Mouse (Mus musculus) midbrain, embryonic 13.5 days (tissue): ENCODE data around the gene Glud1. TPM values are rescaled to one million over a fixed set of nuclear protein-coding genes. Genes with fewer than 3 reads are reported as not detected.
"Not testable (repeated sequence)": the region's sequence is repeated elsewhere in the genome, so short reads cannot be mapped to it uniquely, and the experiment has no call there.

Source experiments
- ATAC-seq: fragments of 200-750 bp; cut with Nextera tagmentation; 2 replicates; pipeline ENCODE4 v1.8.0; 2017; ENCODE audit warnings: mild to moderate bottlenecking, moderate TSS enrichment, moderate library complexity
- H3K27ac ChIP-seq: fragments of 300-500 bp; sonication (generic); 2 replicates; pipeline ENCODE4 v1.5.1; 2015; ENCODE audit warnings: inconsistent platforms, mild to moderate bottlenecking, moderate library complexity
- H3K27me3 ChIP-seq: fragments of 300-500 bp; sonication (generic); 2 replicates; pipeline ENCODE4 v1.6.1; 2015; ENCODE audit warnings: mild to moderate bottlenecking, inconsistent platforms
- H3K36me3 ChIP-seq: fragments of 300-500 bp; sonication (generic); 2 replicates; pipeline ENCODE4 v1.6.1; 2015; ENCODE audit warnings: mild to moderate bottlenecking, inconsistent platforms
- H3K4me1 ChIP-seq: fragments of 300-500 bp; sonication (generic); replicated peaks from 2 replicates; pipeline ENCODE4 v1.6.1; 2015; ENCODE audit warnings: inconsistent platforms
- H3K4me2 ChIP-seq: fragments of 300-500 bp; sonication (generic); replicated peaks from 2 replicates; pipeline ENCODE4 v1.6.1; 2015; ENCODE audit warnings: moderate library complexity, mild to moderate bottlenecking, inconsistent platforms
- H3K4me3 ChIP-seq: fragments of 300-500 bp; sonication (generic); replicated peaks from 2 replicates; pipeline ENCODE4 v1.5.1; 2015; ENCODE audit warnings: mild to moderate bottlenecking, inconsistent platforms
- H3K9ac ChIP-seq: fragments of 300-500 bp; sonication (generic); replicated peaks from 2 replicates; pipeline ENCODE4 v1.6.1; 2015; ENCODE audit warnings: mild to moderate bottlenecking, inconsistent platforms
- H3K9me3 ChIP-seq: fragments of 300-500 bp; sonication (generic); 2 replicates; pipeline ENCODE4 v1.6.1; 2016; ENCODE audit warnings: mild to moderate bottlenecking, inconsistent platforms
- WGBS: fragments of 180-500 bp; shearing (Covaris S2); methylation state at CpG from one replicate; pipeline ENCODE4 v1.1.7; 2015; 5-methylcytosine and 5-hydroxymethylcytosine counted together
- polyA plus RNA-seq: library from polyadenylated mRNA; unstranded; fragments of >200 nt; fragmentation: Nextera tagmentation; extraction: Ambion mirVana; gene quantifications from 2 replicates; pipeline ENCODE4 v1.2.1, GENCODE M21; 2015

The Glud1 gene
- polyA plus RNA-seq, 1 experiment from 2014 or later: 91.7 TPM

DNA sequence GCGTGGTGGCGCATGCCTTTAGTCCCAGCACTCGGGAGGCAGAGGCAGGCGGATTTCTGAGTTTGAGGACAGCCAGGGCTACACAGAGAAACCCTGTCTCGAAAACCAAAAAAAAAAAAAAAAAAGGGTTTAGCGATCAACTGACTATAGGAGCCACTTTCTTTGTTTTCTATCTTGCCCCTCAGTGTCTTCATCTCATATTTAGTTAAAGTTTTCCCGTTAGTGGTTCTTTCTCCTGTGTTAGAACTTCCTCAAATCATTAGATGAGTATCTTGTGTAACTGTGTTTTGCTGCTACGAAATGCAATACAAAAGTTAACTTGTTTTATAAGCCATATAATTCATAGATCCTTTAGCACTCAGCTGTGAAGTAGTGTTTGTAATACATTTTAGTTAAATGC is 3.9 kb downstream of the Glud1 start:
- not testable (repeated sequence) for H3K27ac ChIP-seq, H3K9me3 ChIP-seq, H3K4me2 ChIP-seq, H3K36me3 ChIP-seq, H3K4me3 ChIP-seq, H3K9ac ChIP-seq, H3K27me3 ChIP-seq, ATAC-seq
- WGBS: 91% methylated on average over 8 of the region's 8 CpGs
- H3K4me1 ChIP-seq: peaks cover 33% of the 10 kb centered on the region

DNA sequence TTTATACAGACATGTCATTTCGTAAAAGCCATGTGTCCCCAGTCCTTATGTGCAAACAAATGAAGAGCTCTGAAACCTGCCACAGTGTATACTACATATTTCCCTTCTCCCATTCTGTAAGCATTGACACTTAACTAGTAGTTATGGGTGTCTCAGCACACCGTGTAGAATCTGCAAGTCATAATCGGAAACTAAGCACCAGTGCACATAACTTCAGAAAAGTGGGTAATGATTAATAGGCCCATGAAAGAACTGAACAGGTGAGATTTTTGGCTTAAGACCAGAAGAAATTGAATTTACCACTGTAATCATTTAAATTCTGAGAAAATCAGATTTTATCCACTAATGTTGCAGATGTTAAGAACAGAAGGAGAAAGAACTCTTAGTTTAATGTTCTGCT is 4.3 kb downstream of the Glud1 start:
- 94% methylated on average over 3 of the region's 3 CpGs for WGBS
- no peak overlapping the region for H3K4me3 ChIP-seq
- no peaks in the 10 kb centered on the region for H3K9me3 ChIP-seq
- no peak overlapping the region for H3K27ac ChIP-seq
- peaks cover 33% of the 10 kb centered on the region for H3K4me1 ChIP-seq
- no peaks in the 10 kb centered on the region for H3K27me3 ChIP-seq
- peaks cover 10% of the 10 kb centered on the region for H3K36me3 ChIP-seq
- no peak for ATAC-seq
- H3K4me2 ChIP-seq: no peak overlapping the region
- H3K9ac ChIP-seq: no peak overlapping the region

DNA sequence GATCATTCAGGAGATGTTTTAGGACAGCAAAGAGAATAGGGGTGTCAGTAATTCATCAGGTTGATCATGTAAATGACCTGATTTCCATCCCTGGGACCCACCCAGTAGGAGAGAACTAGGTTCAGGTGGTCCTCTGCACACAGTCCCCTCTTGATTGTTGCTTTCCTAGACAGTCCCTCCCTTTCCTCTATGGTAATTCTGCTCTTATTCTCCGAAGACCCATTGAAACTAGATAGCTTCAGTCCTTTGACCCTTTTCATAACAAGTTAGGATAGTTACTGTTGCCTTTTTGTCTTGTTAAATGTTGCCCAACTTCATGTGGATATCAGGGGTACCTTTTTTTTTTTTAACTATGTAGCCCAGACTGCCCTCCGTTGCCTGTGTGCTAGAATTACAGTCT is 5.8 kb downstream of the Glud1 start:
- peaks cover 22% of the 10 kb centered on the region for H3K36me3 ChIP-seq
- H3K4me3 ChIP-seq: no peak overlapping the region
- no peak overlapping the region for H3K4me2 ChIP-seq
- H3K27me3 ChIP-seq: no peaks in the 10 kb centered on the region
- ATAC-seq: no peak
- H3K4me1 ChIP-seq: peaks cover 33% of the 10 kb centered on the region
- H3K9ac ChIP-seq: no peak overlapping the region
- no peak overlapping the region for H3K27ac ChIP-seq
- H3K9me3 ChIP-seq: no peaks in the 10 kb centered on the region
- WGBS: 100% methylated on average over 2 of the region's 2 CpGs

DNA sequence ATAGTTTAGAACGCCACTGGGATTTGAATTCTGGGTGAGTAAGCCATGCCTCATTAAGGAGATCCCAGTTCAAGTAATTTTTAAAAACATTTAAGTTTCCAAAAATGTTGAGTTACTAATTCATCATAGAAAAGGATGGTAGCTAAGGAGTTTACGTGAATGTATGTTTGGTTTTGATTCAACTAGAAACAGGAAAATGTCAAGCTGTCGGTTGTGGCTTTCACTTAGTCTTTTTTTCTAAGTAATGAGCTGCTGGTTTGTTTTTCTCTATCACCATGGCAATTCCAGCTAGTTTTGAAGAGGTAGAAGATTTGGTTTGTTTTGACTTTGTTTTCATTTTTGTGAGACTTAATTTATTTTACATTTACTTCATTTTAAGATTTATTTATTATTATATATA is 6.9 kb downstream of the Glud1 start:
- 93% methylated on average over 3 of the region's 3 CpGs for WGBS
- Histone ChIP-seq H3K9ac (no peak overlapping the region), H3K4me1 (peaks cover 25% of the 10 kb centered on the region), H3K4me3 (no peak overlapping the region), H3K4me2 (no peak overlapping the region), H3K27ac (no peak overlapping the region), H3K9me3 (no peaks in the 10 kb centered on the region), H3K36me3 (peaks cover 25% of the 10 kb centered on the region), H3K27me3 (no peaks in the 10 kb centered on the region)
- no peak for ATAC-seq

DNA sequence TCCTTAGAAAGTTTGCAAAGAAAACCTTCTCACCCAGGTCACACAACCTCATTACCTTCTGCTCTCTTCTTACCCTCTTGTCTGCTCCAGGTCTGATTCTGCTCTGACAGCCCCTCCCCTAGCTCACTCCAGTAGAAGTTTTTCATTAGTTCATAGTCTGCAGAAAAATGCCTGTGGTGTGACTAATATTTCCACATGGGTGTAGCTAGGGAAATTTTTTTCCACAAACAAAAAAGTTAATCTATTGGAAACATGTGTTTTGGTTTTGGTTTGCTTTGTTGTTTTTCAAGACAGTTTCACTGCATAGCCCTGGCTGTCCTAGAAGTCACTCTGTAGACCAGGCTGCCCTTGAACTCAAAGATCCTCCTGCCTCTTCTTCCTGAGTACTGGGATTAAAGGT is 7.6 kb downstream of the Glud1 start:
- peaks cover 31% of the 10 kb centered on the region for H3K36me3 ChIP-seq
- H3K4me1 ChIP-seq: peaks cover 20% of the 10 kb centered on the region
- no peak overlapping the region for H3K4me2 ChIP-seq
- H3K4me3 ChIP-seq: no peak overlapping the region
- ATAC-seq: no peak
- no peak overlapping the region for H3K9ac ChIP-seq
- no peaks in the 10 kb centered on the region for H3K9me3 ChIP-seq
- no peaks in the 10 kb centered on the region for H3K27me3 ChIP-seq
- no peak overlapping the region for H3K27ac ChIP-seq

DNA sequence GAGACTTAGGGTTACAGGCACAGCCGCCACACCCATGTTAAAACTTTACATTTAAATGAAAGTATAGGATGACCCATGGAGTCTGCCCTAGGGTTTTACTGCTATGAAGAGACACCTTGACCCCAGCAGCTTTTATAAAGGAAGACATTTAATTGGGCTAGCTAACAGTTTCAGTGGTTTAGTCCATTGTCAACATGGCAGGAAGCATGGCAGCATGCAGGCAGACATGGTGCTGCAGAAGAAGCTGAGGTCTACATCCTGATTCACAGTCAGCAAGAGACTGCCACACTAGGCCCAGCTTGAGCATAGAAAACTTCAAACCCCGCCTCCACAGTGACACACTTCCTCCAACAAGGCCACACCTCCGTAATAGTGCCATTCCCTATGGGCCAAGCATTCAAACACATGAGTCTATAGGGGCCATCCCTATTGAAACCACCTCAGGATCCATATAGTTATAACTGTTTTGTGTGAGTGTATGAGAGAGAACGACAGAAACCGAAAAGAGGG is 13.1 kb downstream of the Glud1 start:
- no peaks in the 10 kb centered on the region for H3K9me3 ChIP-seq
- H3K9ac ChIP-seq: no peak overlapping the region
- no peak for ATAC-seq
- H3K27me3 ChIP-seq: no peaks in the 10 kb centered on the region
- H3K4me1 ChIP-seq: no peaks in the 10 kb centered on the region
- no peak overlapping the region for H3K4me3 ChIP-seq
- H3K27ac ChIP-seq: no peak overlapping the region
- H3K4me2 ChIP-seq: no peak overlapping the region
- peaks cover 60% of the 10 kb centered on the region for H3K36me3 ChIP-seq
- 96% methylated on average over 5 of the region's 5 CpGs for WGBS

DNA sequence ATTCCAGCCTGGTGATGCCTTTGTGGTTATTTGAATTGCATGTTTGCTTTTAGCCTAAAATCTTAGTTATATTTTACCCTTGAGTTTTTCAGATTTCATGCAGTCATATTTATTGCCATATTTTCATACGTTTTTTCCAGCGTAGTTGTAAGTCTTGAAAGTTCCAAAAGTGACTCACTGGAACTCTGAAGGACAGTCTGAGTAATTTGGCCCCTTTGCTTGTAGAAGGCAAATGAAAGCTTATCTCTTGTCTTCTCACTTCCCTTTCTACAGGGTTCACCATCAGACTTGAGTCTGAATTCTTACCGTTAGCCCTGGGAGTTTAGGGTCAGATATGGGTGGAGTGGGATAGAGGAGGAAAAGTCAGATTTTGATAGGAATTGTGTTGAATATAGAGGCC is 16.1 kb downstream of the Glud1 start:
- H3K9ac ChIP-seq: no peak overlapping the region
- H3K4me1 ChIP-seq: no peaks in the 10 kb centered on the region
- H3K27ac ChIP-seq: no peak overlapping the region
- no peak for ATAC-seq
- H3K4me3 ChIP-seq: no peak overlapping the region
- peaks cover 66% of the 10 kb centered on the region for H3K36me3 ChIP-seq
- H3K4me2 ChIP-seq: no peak overlapping the region
- no peaks in the 10 kb centered on the region for H3K27me3 ChIP-seq
- no peaks in the 10 kb centered on the region for H3K9me3 ChIP-seq
- WGBS: 96% methylated on average over 3 of the region's 3 CpGs

DNA sequence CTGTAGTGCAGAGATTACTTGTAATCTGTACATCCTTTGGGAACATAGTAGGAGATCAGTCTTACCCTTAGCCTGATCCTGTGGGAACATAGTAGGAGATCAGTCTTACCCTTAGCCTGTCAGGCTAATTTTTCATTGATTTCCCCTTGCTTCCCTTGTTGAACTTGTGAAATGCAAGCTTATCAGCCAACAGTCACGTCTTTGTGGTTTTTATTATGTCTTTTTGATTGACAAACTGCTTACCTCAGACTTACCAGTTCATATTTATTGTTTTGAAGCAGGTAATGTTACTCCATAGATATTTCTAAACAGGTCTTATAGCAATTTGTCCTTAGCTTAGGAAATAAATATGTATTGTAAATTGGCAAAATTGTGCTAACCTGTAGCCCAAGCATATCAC is 17.1 kb downstream of the Glud1 start:
- H3K4me3 ChIP-seq: no peak overlapping the region
- no peak for ATAC-seq
- H3K9ac ChIP-seq: no peak overlapping the region
- WGBS: 92% methylated on average over 1 of the region's 1 CpGs
- H3K4me2 ChIP-seq: no peak overlapping the region
- H3K36me3 ChIP-seq: peaks cover 71% of the 10 kb centered on the region
- no peaks in the 10 kb centered on the region for H3K4me1 ChIP-seq
- H3K9me3 ChIP-seq: no peaks in the 10 kb centered on the region
- no peaks in the 10 kb centered on the region for H3K27me3 ChIP-seq
- H3K27ac ChIP-seq: no peak overlapping the region

DNA sequence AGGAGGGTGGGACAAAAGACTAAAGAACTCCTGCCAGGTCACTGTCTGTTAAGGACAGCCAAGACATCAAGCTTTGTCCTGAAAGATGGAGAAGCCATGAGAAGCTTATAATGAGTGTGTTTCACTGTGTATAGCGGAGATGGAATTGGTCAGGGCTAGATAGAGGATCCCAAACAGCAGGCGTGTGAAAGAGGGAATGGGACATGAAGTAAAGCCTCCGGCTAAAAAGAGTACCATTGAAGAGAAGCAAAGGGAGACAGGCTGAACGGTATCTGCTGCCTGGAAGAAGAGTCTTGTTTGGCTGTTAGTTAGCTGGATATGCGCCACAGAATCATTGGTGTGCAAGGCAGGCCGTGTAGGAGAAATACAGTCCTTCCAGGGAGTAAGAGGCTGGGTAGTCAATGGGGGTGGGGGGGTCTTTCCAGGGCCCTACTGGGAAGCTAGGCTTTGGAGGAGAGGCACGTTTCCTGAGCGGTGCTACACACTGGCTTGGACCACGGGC is 20.2 kb downstream of the Glud1 start:
- Histone ChIP-seq H3K27ac (no peak overlapping the region), H3K4me1 (no peaks in the 10 kb centered on the region), H3K9me3 (no peaks in the 10 kb centered on the region), H3K4me2 (no peak overlapping the region), H3K9ac (no peak overlapping the region), H3K36me3 (peaks cover 74% of the 10 kb centered on the region), H3K4me3 (no peak overlapping the region), H3K27me3 (no peaks in the 10 kb centered on the region)
- no peak; the same call in 1 of the 2 replicates for ATAC-seq
- WGBS: 92% methylated on average over 9 of the region's 9 CpGs

DNA sequence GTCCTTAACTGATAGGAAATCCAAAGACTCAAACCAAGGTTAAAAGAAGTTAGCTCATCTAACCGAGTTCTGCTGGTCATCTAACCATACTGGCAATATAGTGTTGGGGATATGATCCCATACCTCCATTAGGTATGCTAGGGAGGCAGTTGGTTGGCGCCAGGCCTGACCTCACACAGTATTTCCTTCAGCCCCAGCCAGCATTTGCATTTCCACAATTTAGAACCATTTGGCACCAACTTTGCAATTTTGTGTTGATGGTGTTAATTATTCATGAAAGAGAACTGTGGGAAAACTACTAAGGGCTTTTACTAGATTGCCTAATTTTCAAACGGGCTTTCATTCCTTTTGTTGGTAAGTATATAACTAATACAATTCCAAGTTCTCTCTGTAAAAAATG is 21.4 kb downstream of the Glud1 start:
- H3K4me1 ChIP-seq: no peaks in the 10 kb centered on the region
- H3K27me3 ChIP-seq: no peaks in the 10 kb centered on the region
- H3K9ac ChIP-seq: no peak overlapping the region
- no peak overlapping the region for H3K4me3 ChIP-seq
- H3K36me3 ChIP-seq: peaks cover 78% of the 10 kb centered on the region
- no peaks in the 10 kb centered on the region for H3K9me3 ChIP-seq
- no peak for ATAC-seq
- H3K4me2 ChIP-seq: no peak overlapping the region
- 88% methylated on average over 3 of the region's 3 CpGs for WGBS
- H3K27ac ChIP-seq: no peak overlapping the region

DNA sequence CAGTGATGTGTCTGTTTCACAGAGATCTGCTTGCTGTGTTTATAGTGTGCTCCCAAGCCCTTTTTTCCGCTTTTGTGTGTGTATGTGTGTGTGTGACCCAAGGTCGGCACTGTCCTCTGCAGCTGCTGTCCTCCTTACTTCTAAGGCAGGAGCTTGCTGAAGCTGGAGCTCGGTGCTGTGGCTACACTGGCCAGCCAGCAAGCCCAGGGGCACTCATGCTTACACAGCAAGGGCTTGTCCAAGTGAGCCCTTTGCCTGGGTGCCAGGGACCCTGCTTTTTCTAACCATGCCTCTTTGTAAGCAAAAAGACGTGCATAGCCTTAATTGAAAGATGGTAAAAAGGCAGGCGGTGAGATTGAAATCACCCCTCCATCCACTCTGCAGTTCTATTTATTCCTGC is 21.9 kb downstream of the Glud1 start:
- H3K27ac ChIP-seq: no peak overlapping the region
- H3K27me3 ChIP-seq: no peaks in the 10 kb centered on the region
- H3K4me2 ChIP-seq: no peak overlapping the region
- no peak for ATAC-seq
- H3K4me1 ChIP-seq: no peaks in the 10 kb centered on the region
- 87% methylated on average over 5 of the region's 5 CpGs for WGBS
- H3K9ac ChIP-seq: no peak overlapping the region
- peaks cover 81% of the 10 kb centered on the region for H3K36me3 ChIP-seq
- H3K9me3 ChIP-seq: no peaks in the 10 kb centered on the region
- no peak overlapping the region for H3K4me3 ChIP-seq

DNA sequence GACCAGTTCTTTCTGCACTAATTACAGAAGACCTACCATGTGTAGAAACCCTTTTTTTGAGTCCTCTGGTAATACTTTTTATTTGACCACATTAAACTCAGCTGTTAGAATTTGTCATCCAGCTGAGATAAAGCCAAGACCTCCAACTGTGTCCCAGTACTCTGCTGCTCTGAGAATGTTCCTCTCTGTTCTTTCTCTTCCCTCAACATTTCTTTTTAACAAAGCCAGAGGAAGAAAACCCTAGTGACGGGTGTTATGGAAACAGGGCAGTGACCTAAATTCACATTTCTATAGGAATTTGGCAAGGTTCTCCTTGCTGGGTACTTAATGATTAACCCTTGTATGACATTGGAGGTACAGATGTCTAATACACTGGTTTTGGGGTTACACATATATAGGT is 28.9 kb downstream of the Glud1 start:
- no peak for ATAC-seq
- H3K4me1 ChIP-seq: no peaks in the 10 kb centered on the region
- H3K27ac ChIP-seq: no peak overlapping the region
- no peaks in the 10 kb centered on the region for H3K9me3 ChIP-seq
- 52% methylated on average over 1 of the region's 1 CpGs for WGBS
- no peaks in the 10 kb centered on the region for H3K27me3 ChIP-seq
- H3K9ac ChIP-seq: no peak overlapping the region
- H3K4me2 ChIP-seq: no peak overlapping the region
- H3K4me3 ChIP-seq: no peak overlapping the region
- H3K36me3 ChIP-seq: peaks cover 90% of the 10 kb centered on the region

DNA sequence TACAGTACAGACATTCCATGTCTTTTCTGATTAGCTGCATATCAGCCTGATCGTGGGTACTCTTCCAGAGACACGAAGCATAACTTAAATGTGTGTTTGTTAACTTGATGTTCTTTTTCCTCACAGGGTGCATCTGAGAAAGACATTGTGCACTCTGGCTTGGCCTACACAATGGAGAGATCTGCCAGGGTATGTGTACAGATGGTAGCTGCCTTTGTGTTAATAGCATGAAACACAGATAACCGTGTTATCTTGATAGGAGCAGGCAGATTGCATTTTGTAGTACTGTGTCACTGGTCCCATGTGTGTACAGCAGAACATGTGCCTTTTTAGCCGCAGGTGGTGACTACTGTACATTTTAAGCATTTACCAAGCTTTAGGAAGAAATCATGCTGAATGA is 31.5 kb downstream of the Glud1 start:
- H3K9ac ChIP-seq: no peak overlapping the region
- no peak overlapping the region for H3K4me3 ChIP-seq
- no peak for ATAC-seq
- peaks cover 68% of the 10 kb centered on the region for H3K36me3 ChIP-seq
- H3K27me3 ChIP-seq: no peaks in the 10 kb centered on the region
- H3K27ac ChIP-seq: no peak overlapping the region
- H3K4me1 ChIP-seq: no peaks in the 10 kb centered on the region
- 91% methylated on average over 4 of the region's 4 CpGs for WGBS
- no peak overlapping the region for H3K4me2 ChIP-seq
- no peaks in the 10 kb centered on the region for H3K9me3 ChIP-seq
